Mouse (Mus musculus) T-helper 2 cell (primary cell): ENCODE data around the gene Hnrnpab.

Source experiments
- in situ Hi-C: fragments of 300-600 bp; cut with MboI, MseI; formaldehyde crosslinking; loops from one replicate; pipeline ENCODE4 v1.15.1; 2025; ENCODE audit warnings: high pct_unique_total_duplicates

The Hnrnpab gene

DNA sequence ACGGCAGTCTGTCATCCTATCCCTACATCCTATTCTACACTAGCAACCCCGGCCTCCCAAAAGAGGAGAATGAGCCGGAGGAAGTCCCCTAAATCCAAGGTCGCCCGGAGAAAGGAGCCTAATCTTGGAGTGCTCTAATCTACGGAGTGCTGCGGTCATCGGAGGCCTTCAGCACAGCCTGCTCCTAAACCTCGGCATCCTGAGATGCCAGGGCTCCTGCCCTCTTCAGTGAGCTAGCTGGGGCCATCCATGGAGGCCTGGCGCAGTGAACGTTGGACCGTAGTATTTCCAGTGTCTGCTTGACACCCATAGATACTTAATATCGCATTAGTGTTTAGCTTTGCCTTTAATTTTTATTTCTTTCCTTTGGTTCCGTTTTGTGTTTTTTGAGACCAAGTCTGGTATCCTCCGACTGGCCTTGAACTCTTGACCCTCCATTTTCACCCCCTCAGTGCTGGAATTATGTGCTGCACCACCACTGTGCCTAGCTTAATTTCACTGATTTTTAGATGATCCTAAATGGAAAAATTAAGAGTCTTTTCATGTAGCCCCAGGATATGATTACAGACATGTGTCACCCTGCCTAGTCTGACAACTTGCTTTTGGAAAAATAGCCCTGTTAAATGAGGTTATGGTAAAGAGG is 570 bp upstream of the Hnrnpab start:
- in situ Hi-C loops, result loop anchor here (10.0 kb wide), 1 partner anchor 1382 kb away; no protein-coding TSS in a partner anchor

DNA sequence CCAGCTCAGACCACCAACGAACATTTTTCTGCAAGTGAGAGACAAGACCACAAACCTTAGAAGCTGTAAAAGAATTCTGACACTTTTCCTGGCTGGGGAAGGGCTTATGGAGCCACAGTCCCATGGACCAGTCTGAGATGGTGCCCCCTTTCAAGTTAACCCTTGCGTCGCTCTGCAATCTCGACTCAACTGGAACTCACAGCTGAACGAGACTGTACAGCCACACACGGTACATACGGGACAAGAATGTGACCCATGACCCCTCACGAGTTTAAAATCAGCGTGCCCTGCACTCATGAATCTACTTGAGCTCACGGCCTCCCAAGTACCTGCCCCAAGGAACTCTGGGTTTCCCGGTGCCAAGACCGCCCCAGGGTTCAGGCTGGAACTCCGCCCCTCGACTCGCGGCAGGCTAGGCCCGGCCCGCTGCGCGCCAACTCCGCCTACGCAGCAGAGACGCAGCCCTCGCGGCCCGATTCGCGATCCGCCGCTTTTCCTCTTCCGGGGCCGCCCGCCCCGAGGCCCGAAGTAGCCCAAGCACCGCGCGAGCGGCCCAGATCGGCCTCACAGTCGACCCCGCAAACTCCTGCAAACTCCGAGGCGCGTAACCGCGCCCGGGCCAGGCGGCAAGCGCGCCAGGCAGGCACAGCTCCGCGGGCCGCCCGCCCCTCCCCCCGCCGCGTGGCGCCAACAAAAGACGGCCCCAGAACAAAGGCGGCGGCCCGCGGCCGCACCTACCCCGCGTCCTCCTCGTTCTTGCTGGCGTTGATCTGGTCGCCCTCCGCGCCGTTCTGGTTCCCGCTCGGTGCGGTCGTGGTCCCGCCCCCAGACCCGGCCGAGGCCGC is 823 bp downstream of the Hnrnpab start:
- in situ Hi-C loops, result loop anchor here (10.0 kb wide), 1 partner anchor 1381 kb away; no protein-coding TSS in a partner anchor

DNA sequence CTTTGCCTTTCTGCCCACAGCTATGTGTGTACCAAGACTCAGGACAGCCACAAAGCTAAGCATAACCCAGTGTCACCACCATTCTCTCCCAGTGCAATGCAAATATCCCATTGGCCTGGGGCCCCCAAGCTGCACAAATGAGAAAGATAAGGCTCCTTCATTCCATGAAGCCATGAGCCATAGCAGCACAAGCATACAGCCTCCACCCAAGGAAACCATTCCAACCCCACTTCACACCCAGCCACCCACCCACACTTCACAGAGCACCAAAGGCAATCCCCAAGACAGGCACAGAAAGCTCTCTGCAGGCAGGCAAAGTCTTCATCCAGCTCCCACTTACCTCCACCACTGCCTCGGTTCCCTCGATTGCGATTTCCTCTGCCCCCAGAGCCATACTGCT is 4.4 kb downstream of the Hnrnpab start:
- in situ Hi-C loops, result loop anchor here (10.0 kb wide), 1 partner anchor 1377 kb away; no protein-coding TSS in a partner anchor

DNA sequence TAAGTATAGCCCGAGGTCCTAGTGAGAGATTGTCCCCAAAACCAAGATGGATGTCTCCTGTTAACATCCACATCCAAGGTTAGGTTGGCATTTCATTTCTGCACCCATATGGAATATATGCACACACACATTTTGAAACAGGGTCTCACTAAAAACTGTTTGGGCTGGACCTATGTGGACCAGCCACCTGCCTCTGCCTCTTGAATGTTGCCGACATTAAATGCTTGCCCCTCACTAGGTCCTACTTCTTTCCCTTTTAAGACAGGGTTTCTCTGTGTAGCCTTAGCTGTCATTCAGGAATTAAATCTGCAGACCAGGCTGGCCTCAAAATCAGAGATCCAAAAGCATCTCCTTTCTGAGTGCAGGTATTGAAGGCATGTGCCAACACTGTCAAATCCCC is 9.1 kb downstream of the Hnrnpab start:
- in situ Hi-C loops, result loop anchor here (25.0 kb wide), 2 partner anchors 1160 to 1690 kb away; partner anchors contain the start of gene Rufy1

DNA sequence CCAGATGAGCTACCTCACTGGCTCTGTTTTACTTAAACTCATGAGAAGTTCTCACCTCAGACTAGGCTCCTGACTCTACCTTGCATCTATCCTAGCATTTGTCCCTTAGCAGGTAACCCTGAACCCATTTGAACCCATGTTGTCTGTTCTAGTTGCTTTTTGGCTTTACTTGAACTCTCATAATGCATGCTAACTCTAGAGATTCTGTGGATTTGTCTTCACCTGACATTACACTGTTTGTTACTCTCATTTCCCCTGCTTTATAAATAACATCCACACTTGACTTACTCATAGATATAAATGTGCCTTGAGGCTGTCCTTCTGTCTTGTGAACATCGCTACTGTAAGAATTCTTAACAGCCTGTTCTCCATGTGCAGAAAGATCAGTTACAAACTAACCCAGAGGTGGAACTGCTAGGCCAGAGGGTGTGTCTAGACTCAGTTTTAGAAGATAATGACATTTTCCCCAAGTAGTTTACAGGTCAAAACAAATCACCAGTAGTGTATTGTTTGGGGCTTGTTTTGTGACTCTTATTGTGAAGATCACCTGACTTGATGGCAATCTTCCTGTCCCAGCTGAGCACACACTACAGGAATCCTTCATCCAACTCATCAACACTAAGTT is 11.1 kb downstream of the Hnrnpab start:
- in situ Hi-C loops, result loop anchor here (25.0 kb wide), 2 partner anchors 1158 to 1692 kb away; partner anchors contain the start of gene Rufy1

DNA sequence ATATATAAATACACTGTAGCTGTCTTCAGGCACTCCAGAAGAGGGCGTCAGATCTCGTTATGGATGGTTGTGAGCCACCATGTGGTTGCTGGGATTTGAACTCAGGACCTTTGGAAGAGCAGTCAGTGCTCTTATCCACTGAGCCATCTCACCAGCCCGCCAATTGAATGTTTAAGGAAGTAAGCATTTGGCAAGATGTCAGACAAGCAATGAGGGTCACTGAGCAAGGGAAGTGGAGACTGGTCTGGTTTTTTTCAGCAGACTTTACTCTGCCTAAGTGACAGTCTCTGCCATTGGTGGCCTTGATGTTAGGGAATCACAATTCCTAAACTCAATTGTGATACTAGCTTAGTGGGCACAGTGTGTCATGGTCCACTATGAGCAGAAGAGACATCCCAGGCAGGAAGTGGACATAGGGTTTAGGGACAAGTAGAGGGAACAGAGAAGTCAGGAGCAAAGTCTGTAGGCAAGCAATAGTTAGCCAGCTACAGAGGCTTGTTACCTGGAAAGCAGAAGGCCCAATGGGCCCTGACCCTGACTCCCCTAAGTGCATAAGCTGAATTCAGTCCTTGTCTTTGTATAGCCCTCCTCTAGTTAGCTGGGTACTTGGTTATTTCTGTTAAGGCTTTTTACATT is 11.8 kb downstream of the Hnrnpab start:
- in situ Hi-C loops, result loop anchor here (25.0 kb wide), 2 partner anchors 1158 to 1692 kb away; partner anchors contain the start of gene Rufy1

DNA sequence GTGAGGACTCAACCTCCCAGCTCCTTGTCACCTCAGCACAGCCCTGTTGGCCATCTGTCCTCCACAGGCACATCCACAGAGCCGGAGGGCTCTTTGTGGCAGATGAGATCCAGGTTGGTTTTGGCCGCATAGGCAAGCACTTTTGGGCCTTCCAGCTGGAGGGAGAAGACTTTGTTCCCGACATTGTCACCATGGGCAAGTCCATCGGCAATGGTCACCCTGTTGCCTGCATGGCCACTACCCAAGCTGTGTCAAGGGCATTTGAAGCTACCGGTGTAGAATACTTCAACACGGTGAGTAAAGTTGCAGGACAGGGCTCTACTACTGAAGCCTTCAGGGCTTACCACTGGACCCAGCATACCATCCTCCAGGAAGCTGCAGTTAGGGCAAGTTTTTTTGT is 12.8 kb downstream of the Hnrnpab start:
- in situ Hi-C loops, result loop anchor here (25.0 kb wide), 2 partner anchors 1157 to 1693 kb away; partner anchors contain the start of gene Rufy1

DNA sequence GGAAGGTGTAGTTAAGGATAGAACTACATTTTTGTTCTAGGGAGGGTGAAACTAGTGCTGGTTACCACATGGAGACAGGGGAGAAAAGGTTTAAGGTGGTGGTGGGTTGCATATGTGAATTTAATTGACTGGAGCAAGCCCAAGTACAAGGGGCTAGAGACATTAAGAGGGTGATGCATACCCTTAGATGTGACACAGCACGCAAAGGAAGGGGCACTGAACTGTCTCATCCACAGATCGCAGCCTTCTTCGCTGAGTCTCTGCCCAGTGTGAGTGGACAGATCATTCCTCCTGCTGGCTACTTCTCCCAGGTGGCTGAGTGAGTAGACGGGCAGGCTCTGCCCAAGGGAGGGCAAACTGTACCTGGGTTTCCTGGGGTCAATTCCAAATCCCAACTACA is 13.3 kb downstream of the Hnrnpab start:
- in situ Hi-C loops, result loop anchor here (25.0 kb wide), 2 partner anchors 1156 to 1694 kb away; partner anchors contain the start of gene Rufy1

DNA sequence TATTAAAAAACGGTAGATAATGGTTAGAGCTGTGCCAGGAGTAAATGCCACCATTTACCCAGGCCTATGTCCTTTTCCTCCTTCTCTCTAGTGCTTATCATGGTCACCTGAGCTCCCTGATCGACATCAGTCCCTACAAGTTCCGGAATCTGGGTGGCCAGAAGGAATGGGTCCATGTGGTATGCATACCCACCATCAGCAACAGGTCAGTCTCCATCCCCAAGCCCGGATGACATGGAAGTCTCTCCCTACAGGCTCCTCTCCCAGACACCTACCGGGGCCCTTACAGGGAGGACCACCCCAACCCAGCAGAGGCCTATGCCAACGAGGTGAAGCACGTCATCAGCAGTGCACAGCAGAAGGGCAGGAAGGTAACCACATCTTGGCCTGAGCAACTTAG is 14.7 kb downstream of the Hnrnpab start:
- in situ Hi-C loops, result loop anchor here (25.0 kb wide), 2 partner anchors 1155 to 1695 kb away; partner anchors contain the start of gene Rufy1

DNA sequence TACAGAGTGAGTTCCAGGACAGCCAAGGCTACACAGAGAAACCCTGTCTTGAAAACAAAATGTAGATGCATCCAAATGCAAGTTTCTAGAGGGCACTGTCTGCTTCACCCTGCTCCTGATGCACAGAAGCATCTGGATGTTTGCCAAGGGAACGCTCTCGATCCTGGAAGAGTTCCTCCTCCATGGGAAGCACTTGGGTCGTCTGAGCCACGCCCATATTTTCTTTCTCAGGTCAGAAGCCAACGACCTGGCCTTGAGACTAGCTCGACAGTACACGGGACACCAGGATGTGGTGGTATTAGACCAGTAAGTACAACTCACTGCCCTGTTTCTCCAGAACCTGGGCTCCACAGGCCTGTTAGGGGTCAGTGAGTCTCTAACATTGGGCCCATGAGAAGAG is 15.5 kb downstream of the Hnrnpab start:
- in situ Hi-C loops, result loop anchor here (25.0 kb wide), 2 partner anchors 1154 to 1696 kb away; partner anchors contain the start of gene Rufy1

DNA sequence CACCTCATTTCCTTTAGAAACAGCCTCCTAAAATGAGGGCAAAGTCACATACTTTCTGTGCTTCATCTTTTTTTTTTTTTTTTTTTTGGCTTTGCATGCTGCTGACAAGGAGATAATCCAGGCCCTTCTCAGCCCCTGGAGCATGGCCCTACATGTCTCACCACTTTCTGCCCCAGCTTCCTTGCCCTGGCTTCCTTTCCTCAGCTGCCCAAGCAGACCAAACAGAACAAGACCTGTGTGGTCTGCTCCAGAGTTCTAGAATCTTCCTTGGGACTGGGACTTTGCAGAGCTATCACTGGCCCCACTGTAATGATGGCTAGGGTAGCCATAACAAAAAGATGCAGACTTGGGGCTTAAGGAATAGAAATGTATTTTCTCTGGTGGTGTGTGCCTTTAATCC is 16.6 kb downstream of the Hnrnpab start:
- in situ Hi-C loops, result loop anchor here (25.0 kb wide), 2 partner anchors 1153 to 1697 kb away; partner anchors contain the start of gene Rufy1

DNA sequence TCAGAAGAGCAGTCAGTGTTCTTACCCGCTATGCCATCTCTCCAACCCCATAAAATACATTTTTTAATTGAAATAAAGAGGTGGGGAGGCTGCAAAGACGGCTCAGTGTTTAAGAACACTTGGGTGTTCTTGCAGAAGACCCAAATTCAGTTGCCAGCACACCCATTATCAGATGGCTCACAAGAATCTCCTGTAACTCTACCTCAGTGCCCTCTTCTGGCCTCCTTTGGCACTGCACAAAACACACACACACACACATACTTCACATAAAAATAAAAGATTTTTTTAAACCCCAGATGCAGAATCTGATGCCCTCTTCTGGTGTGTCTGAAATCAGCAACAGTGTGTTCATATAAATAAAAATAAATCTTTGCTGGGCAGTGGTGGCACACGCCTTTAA is 17.8 kb downstream of the Hnrnpab start:
- in situ Hi-C loops, result loop anchor here (10.0 to 25.0 kb wide), 3 partner anchors 1152 to 1698 kb away; partner anchors contain the start of genes Canx and Rufy1

DNA sequence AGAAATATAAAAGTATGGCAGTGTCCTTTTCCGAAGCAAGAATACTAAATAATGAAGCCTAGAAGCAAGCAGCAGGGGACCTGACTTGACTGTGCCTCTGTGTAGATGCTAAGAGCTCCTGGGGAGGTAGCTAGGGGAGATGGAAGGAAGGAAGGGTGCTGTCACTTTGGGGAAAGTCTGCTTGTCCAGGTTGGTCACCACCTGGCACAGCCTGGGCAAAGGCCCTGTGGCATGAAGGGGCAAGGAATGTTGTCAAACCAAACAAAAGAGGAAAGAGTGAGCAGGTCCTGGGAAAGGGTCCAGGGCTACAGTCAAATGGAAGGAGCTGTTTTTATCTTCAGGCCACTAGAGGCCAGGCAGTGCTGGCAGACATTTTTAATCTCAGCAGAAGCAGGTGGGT is 19.6 kb downstream of the Hnrnpab start:
- in situ Hi-C loops, result loop anchor here (10.0 to 25.0 kb wide), 3 partner anchors 1150 to 1700 kb away; partner anchors contain the start of genes Canx and Rufy1

DNA sequence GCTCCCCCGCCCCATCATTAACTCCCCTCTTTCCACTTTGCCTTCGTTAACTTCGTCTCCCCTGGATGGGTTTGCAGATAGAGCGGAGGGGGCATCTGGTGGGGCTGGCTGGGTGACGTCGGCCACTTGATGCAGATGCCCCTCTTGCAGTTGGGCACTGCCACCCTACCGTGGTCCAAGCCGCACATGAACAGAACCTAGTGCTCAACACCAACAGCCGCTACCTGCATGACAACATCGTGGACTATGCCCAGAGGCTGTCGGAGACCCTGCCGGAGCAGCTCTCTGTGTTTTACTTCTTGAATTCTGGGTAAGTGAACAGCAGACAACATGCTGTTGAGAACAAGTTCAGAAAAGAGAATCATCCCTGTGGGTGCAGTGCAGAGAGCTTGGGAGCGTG is 20.2 kb downstream of the Hnrnpab start:
- in situ Hi-C loops, result loop anchor here (10.0 to 25.0 kb wide), 3 partner anchors 1149 to 1701 kb away; partner anchors contain the start of genes Canx and Rufy1

DNA sequence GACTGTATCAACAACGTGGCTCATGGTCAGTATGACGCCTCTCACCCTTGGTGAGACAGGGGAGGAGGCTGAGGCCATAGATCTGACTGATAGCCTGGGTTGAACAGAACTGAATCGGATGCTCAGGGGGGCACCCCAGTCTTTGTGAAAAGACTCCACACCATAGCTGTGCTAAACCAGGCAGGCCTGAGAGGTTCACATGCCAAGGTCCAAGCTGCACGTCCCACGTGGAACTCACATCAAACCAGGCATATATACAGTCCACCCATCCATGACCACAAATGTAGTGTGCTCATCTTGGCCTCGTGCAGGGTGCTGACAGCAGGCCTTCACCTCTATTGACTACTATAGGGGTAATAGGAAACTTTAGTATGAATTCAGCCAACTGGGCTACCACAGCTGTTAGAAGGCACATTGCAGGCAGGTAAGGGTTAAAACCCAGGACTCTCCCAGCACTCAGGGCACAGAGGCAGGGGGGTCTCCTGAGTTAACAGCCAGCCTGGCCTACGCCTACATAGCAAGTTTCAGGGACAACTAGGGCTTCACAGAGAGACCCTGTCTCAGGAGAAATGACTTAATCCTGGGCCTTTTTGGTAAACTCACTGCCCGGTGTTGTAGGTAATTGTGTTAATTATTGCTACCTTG is 20.9 kb downstream of the Hnrnpab start:
- in situ Hi-C loops, result loop anchor here (10.0 to 25.0 kb wide), 3 partner anchors 1148 to 1702 kb away; partner anchors contain the start of genes Canx and Rufy1

DNA sequence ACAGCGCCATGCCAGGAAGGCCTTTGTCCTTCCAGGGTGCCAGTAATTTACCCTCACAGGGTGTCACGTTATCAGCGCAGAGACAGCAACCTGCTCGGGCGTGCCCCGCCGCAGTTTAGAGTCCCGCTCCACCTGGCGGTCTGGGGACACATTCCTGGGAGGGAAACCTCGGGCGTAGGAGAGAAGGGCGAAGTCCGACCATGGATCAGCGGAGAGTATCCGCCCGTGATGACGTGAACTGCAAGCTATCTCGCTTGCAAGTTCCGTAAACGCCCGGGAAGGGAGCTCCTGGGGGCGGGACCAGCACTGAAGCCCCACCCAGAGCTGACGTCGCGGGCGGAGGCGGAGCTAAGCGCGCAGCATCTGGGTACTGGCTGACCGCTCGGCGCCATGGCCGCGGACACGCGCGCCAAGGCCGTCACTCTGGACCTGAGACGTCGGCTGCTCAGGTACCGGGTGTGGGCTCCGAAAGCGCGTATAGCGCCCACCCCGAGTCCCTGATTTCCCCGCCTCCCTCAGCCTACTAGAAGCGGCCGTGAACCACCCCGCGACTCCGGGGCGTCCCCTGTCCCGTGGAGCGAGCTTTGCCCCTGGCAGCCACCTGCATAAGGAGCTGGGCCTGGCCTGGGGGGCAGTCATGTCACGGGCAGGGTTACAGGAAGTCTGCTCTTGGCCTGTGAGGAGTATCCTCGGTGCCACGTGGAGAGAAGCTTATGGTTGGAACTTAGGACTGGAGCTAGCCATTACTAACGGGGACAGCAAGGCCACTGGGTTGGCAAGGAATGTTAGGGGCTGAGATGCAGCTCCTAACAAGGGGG is 22.0 kb downstream of the Hnrnpab start, which contains the start of gene Phykpl:
Gene Phykpl, plus strand, starts transcription at position 327 of the 818 bp plus-strand sequence.
- in situ Hi-C loops, result loop anchor here (10.0 to 25.0 kb wide), 3 partner anchors 1147 to 1703 kb away; partner anchors contain the start of genes Canx and Rufy1

DNA sequence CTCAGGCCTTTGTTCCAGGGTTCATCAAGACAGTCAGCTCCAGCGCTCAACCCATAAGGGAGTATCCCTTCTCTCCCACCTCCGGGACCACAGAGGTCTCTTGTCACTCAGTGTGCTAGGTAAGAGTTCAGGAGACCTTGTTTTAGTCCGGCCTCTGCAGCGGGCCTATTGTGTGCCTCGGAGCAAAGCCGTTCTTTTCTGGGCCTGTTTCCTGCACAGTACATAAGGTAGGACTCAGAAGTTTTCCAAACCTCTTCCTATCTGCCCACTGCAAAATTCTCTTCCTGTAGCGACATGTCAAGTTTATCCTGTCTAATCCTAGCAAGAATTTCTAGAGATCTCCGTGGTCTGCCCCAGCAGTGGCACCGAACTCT is 22.6 kb downstream of the Hnrnpab start:
- in situ Hi-C loops, result loop anchor here (10.0 to 25.0 kb wide), 3 partner anchors 1147 to 1703 kb away; partner anchors contain the start of genes Canx and Rufy1

DNA sequence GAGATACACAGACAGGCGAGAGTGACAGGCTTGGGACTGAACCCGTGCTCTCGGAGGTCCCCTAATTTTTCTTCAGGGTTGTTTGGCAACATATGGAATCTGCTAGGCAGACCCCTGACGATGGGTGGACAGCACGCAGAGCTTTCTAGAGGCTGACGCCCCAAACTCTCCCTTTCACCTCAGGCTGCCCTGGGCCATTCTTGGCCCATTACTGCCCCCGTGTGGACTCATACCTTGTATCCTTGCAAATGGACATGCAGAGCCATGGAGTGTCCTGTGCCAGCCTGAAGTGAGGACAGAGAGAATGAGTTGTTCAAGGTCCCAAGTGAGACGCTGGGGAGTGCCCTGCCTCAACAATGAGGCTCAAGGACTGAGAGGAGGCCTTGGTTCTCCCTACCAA is 23.9 kb downstream of the Hnrnpab start:
- in situ Hi-C loops, result loop anchor here (10.0 to 25.0 kb wide), 3 partner anchors 1145 to 1705 kb away; partner anchors contain the start of genes Canx and Rufy1

DNA sequence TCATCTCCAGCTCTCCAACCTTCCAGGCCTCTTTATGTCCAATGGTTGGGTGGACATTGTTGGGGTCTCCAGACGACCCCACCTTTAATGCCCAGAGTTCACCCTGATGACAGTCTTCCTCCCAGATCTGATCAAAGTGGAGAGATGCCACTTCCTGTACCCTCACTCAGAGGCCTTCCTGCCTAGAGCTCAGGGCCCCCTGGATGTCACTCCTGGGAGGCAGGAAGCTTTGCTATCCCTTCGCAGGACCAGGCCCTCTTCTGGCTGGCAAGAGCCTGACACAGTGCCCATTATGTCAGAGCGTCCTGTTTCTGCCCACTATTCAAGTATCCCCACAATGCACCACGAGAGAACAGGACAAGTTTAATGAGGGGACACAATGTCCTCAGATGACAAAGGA is 27.6 kb downstream of the Hnrnpab start:
- in situ Hi-C loops, result loop anchor here (25.0 kb wide), 2 partner anchors 1142 to 1708 kb away; partner anchors contain the start of gene Rufy1
